Mouse (Mus musculus) liver, adult 2 months (tissue): ENCODE data around the gene Kcnq4. TPM values are rescaled to one million over a fixed set of nuclear protein-coding genes. Genes with fewer than 3 reads are reported as not detected.

Experiments used
- DNase-seq: peaks from one replicate; pipeline ENCODE4 v3.0.0-alpha.2; 2011; ENCODE audit warnings: low read depth, low spot score; ENCODE audit errors: extremely low read depth
- H3K27ac ChIP-seq: fragments of 200-500 bp; replicated peaks from 2 replicates; pipeline ENCODE4 v1.5.1; 2012; ENCODE audit warnings: low read depth, mild to moderate bottlenecking, control low read depth, inconsistent platforms, low read length; ENCODE audit not compliant: insufficient read depth
- H3K27me3 ChIP-seq: fragments of 200-500 bp; 2 replicates; pipeline ENCODE4 v1.6.1; 2012; ENCODE audit warnings: mild to moderate bottlenecking, moderate library complexity, low read length, inconsistent platforms; ENCODE audit not compliant: control insufficient read depth, insufficient read depth
- H3K36me3 ChIP-seq: fragments of 200-500 bp; 2 replicates; pipeline ENCODE4 v1.6.1; 2012; ENCODE audit warnings: low read length, inconsistent platforms; ENCODE audit not compliant: control insufficient read depth, insufficient read depth
- H3K4me1 ChIP-seq: fragments of 200-500 bp; 2 replicates; pipeline ENCODE4 v1.6.1; 2011; ENCODE audit warnings: low read length; ENCODE audit not compliant: control insufficient read depth, insufficient read depth
- H3K4me3 ChIP-seq: fragments of 200-500 bp; 2 replicates; pipeline ENCODE4 v1.5.1; 2011; ENCODE audit warnings: low read depth, mild to moderate bottlenecking, control low read depth, low read length, moderate library complexity; ENCODE audit not compliant: insufficient read depth
- H3K79me2 ChIP-seq: fragments of 200-500 bp; 2 replicates; pipeline ENCODE4 v1.6.1; 2012; ENCODE audit warnings: inconsistent platforms, mild to moderate bottlenecking, low read length, moderate library complexity; ENCODE audit not compliant: control insufficient read depth, insufficient read depth
- H3K9ac ChIP-seq: fragments of 200-500 bp; 2 replicates; pipeline ENCODE4 v1.6.1; 2012; ENCODE audit warnings: low read depth, mild to moderate bottlenecking, control low read depth, inconsistent platforms, low read length
- CTCF ChIP-seq: fragments of 200-500 bp; IDR thresholded peaks from 2 replicates; pipeline ENCODE4 v1.5.1; 2011; ENCODE audit warnings: low read depth, low read length, control low read depth
- POLR2A ChIP-seq: fragments of 200-500 bp; IDR thresholded peaks from 2 replicates; pipeline ENCODE4 v1.6.1; 2011; ENCODE audit warnings: low read length, control low read depth; ENCODE audit not compliant: insufficient read depth; ENCODE audit errors: extremely low read depth
- WGBS: fragments of 180-500 bp; shearing (Covaris S2); methylation state at CpG from one replicate; pipeline ENCODE4 v1.1.7; 2018; 5-methylcytosine and 5-hydroxymethylcytosine counted together
- polyA plus RNA-seq: library from polyadenylated mRNA; depleted of rRNA; stranded (reverse); fragments of >200 nt; gene quantifications from 2 replicates; pipeline ENCODE4 v1.2.3, GENCODE M21; 2012
- total RNA-seq: library from RNA; depleted of rRNA; stranded (reverse); fragments of >200 nt; gene quantifications from 2 replicates; pipeline ENCODE4 v1.2.3, GENCODE M21; 2014

Kcnq4 gene
- total and polyA plus RNA-seq, 2 experiments: 0.28 to 0.57 TPM

DNA sequence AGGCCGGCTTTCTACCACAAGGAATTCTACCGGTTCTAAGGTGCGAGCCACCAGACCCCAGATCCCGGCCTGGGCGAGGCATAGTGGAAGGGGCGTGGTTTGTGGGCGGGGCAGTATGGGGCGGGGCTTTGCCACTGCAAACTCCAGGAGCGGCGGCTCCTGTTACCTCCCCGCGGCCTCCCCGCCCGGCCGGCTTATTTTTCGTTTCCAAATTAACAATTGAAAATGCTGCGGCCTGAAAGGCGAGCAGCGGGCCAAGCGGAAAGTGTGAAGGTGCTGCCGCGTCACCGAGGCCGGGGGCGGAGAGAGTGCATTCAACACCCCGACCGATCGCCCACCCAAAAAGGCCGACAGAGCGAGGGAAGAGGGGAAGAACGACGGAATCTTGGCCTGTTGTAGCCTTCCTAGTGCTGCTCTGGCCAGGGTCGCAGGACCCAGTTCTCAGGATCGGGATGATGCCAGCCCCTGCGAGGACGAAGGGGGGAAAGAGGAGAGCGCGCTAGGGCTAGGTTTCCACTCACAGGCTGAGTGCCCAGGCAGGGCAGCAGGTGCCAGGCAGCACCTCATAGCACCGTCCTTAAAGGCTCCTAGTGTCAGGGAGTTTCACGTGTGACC, 17.3 kb downstream of the Kcnq4 start:
- Histone ChIP-seq H3K79me2 (no peaks in the 10 kb centered on the region), H3K4me1 (peaks cover 7% of the 10 kb centered on the region; the same call in 1 of the 2 replicates), H3K27me3 (0 out of 2 replicates have a peak, but pooled peaks cover 5% of the 10 kb centered on the region), H3K27ac (no peak overlapping the region), H3K9ac (peak overlapping the region; percentile 69), H3K36me3 (no peaks in the 10 kb centered on the region), H3K4me3 (peak overlapping the region; percentile 71)
- TF ChIP-seq CTCF (no peak), POLR2A (no peak)
- DNase-seq: peak; percentile 17
- under 1% methylated on average over 40 of the region's 40 CpGs for WGBS

DNA sequence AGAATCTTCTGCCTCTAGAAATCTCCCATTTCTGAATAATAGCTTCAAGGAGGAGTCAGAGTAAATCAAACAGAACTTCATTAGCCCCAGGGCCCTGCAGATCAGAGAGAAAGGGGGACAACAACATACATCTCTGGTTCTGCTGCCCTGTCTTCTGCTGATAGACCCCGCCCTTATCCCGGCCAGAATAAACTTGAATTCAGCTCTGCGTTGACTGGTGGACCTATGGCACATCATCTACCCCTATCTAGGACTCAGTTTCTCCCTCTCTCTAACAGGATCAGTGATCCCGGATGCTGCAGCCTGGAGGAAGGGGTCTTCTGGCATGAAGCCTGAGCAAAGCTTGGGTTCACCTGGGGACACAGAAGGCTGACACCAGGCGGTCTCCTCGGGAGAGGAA, 17.8 kb downstream of the Kcnq4 start:
- WGBS: 32% methylated on average over 6 of the region's 6 CpGs
- 0 out of 2 replicates have a peak, but pooled peaks cover 5% of the 10 kb centered on the region for H3K27me3 ChIP-seq
- H3K79me2 ChIP-seq: no peaks in the 10 kb centered on the region
- no peak overlapping the region for H3K9ac ChIP-seq
- peak overlapping the region; percentile 71; the same call in 1 of the 2 replicates for H3K4me3 ChIP-seq
- peaks cover 7% of the 10 kb centered on the region; the same call in 1 of the 2 replicates for H3K4me1 ChIP-seq
- H3K27ac ChIP-seq: no peak overlapping the region
- DNase-seq: no peak
- TF ChIP-seq POLR2A (no peak), CTCF (no peak)
- H3K36me3 ChIP-seq: no peaks in the 10 kb centered on the region

DNA sequence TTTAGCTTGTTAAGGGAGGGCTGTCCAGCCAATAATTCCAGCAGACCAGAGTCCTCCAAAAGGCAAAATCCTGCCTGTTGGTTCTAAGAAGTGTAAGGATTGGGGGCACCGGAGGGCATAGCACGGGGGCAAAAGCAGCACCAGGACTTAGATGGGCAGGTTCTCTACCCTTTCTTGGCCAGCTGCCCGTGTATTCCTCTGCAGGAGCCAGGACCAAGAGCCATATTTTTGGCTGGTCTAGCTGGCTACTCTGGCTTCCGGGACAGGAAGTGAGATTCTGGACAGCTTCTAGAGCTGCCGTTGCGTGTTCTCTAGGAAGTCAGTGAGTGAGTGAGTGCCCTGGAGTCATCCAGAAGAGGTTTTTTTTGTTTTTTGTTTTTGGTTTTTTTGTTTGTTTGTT, 18.3 kb downstream of the Kcnq4 start:
- no peak overlapping the region for H3K27ac ChIP-seq
- DNase-seq: peak; percentile 9
- WGBS: 56% methylated on average over 6 of the region's 6 CpGs
- H3K36me3 ChIP-seq: no peaks in the 10 kb centered on the region
- no peak overlapping the region for H3K9ac ChIP-seq
- no peaks in the 10 kb centered on the region for H3K79me2 ChIP-seq
- TF ChIP-seq CTCF (no peak), POLR2A (no peak)
- peaks cover 7% of the 10 kb centered on the region; the same call in 1 of the 2 replicates for H3K4me1 ChIP-seq
- 0 out of 2 replicates have a peak, but pooled peaks cover 5% of the 10 kb centered on the region for H3K27me3 ChIP-seq
- no peak overlapping the region for H3K4me3 ChIP-seq

GRCm38 (mm10) chr4:120729441-120729840, 19.0 kb downstream of the Kcnq4 start:
- WGBS: 59% methylated on average over 6 of the region's 6 CpGs
- no peak overlapping the region for H3K27ac ChIP-seq
- H3K79me2 ChIP-seq: no peaks in the 10 kb centered on the region
- no peak for TF ChIP-seq CTCF
- no peak for TF ChIP-seq POLR2A
- no peaks in the 10 kb centered on the region for H3K36me3 ChIP-seq
- DNase-seq: no peak
- H3K4me1 ChIP-seq: peaks cover 7% of the 10 kb centered on the region; the same call in 1 of the 2 replicates
- H3K9ac ChIP-seq: no peak overlapping the region
- H3K27me3 ChIP-seq: 0 out of 2 replicates have a peak, but pooled peaks cover 5% of the 10 kb centered on the region
- H3K4me3 ChIP-seq: no peak overlapping the region

DNA sequence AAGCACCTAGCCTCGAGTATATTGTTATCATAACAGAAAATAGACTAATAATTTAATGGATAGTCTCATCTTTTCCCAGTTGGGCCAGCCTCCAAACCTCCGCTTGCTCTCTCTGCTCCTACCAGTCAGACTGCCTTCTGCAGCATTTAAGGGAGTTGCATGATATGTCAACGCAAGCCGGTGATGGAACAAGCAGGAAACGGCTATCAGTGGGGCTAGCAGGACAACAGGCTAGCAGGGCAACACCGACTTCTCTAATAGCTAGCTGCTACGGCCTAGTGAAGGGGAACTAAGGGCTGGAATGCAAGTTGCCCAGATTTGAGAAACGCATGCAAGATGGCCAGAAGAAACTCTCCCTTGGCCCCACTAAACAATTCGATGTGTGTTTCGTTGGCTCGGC, 20.6 kb downstream of the Kcnq4 start:
- H3K4me3 ChIP-seq: no peak overlapping the region
- no peak overlapping the region for H3K9ac ChIP-seq
- no peaks in the 10 kb centered on the region for H3K79me2 ChIP-seq
- H3K27me3 ChIP-seq: 0 out of 2 replicates have a peak, but pooled peaks cover 5% of the 10 kb centered on the region
- peaks cover 7% of the 10 kb centered on the region; the same call in 1 of the 2 replicates for H3K4me1 ChIP-seq
- no peak overlapping the region for H3K27ac ChIP-seq
- 71% methylated on average over 11 of the region's 11 CpGs for WGBS
- no peak for DNase-seq
- TF ChIP-seq POLR2A (no peak), CTCF (no peak)
- H3K36me3 ChIP-seq: no peaks in the 10 kb centered on the region

- H3K27me3 ChIP-seq: no peaks in the 10 kb centered on the region
Measured at GRCm38 (mm10) chr4:120726174-120726573, 22.2 kb downstream of the Kcnq4 start.

More at GRCm38 (mm10) chr4:120726174-120726573, 22.2 kb downstream of the Kcnq4 start:
- 65% methylated on average over 4 of the region's 4 CpGs for WGBS
- peaks cover under 1% of the 10 kb centered on the region; the same call in 1 of the 2 replicates for H3K4me1 ChIP-seq
- H3K4me3 ChIP-seq: no peak overlapping the region
- H3K79me2 ChIP-seq: no peaks in the 10 kb centered on the region
- H3K9ac ChIP-seq: no peak overlapping the region
- TF ChIP-seq POLR2A (no peak), CTCF (no peak)
- DNase-seq: no peak
- H3K27ac ChIP-seq: 0 out of 2 replicates have a peak overlapping the region, but pooled peaks have one; percentile 14
- no peaks in the 10 kb centered on the region for H3K36me3 ChIP-seq
